Mouse (Mus musculus) megakaryocyte-erythroid progenitor cell, adult 5-6 weeks (primary cell): ENCODE results near the gene Atf6. TPM values are rescaled to one million over a fixed set of nuclear protein-coding genes. Genes with fewer than 3 reads are reported as not detected.

ENCODE experiments used
- ATAC-seq: replicated peaks from 2 replicates; pipeline ENCODE4 v1.8.0; 2016; ENCODE audit warnings: mild to moderate bottlenecking, inconsistent platforms; ENCODE audit not compliant: severe bottlenecking, poor library complexity, low FRiP score, low TSS enrichment
- total RNA-seq, 2 experiments: library from RNA; stranded (forward) in 1 of 2; stranded (reverse) in 1 of 2; fragments of 200-1000, 215-1000 nt in 1 of 2; fragments of >200 nt in 1 of 2; fragmentation: Nextera tagmentation in 1 of 2; gene quantifications; 2 replicates each; pipeline ENCODE4 v1.2.3; 2014 to 2017

Gene Atf6
- total RNA-seq, 2 experiments from 2014 or later, result 11.8 to 12.6 TPM

- ATAC-seq, result no peak
These were observed 139.0 kb downstream of the Atf6 start for GRCm38 (mm10) chr1:170728524-170728923.

GRCm38 (mm10) chr1:170721560-170721959 lies 146.0 kb downstream of the Atf6 start:
- ATAC-seq, result no peak

GRCm38 (mm10) chr1:170718133-170718810 lies 149.3 kb downstream of the Atf6 start:
- ATAC-seq, result no peak

- no peak for ATAC-seq
These were observed 150.2 kb downstream of the Atf6 start for GRCm38 (mm10) chr1:170717241-170717828.

GRCm38 (mm10) chr1:170711731-170712130 lies 155.8 kb downstream of the Atf6 start:
- ATAC-seq, result no peak

GRCm38 (mm10) chr1:170709969-170710368 lies 157.6 kb downstream of the Atf6 start:
- peak; percentile 59; the same call in 1 of the 2 replicates for ATAC-seq

- peak; percentile 62 for ATAC-seq
These were observed 158.1 kb downstream of the Atf6 start for GRCm38 (mm10) chr1:170709481-170709880.

GRCm38 (mm10) chr1:170709034-170709433 lies 158.5 kb downstream of the Atf6 start:
- no peak for ATAC-seq

GRCm38 (mm10) chr1:170706046-170706445 lies 161.5 kb downstream of the Atf6 start:
- no peak for ATAC-seq

- no peak for ATAC-seq
These were observed 162.5 kb downstream of the Atf6 start for GRCm38 (mm10) chr1:170704911-170705594.

GRCm38 (mm10) chr1:170704103-170704502 lies 163.5 kb downstream of the Atf6 start:
- ATAC-seq, result no peak

- no peak for ATAC-seq
These were observed 164.6 kb downstream of the Atf6 start for GRCm38 (mm10) chr1:170702958-170703357.

- ATAC-seq, result no peak
These were observed 165.3 kb downstream of the Atf6 start for GRCm38 (mm10) chr1:170702263-170702662.

- no peak for ATAC-seq
These were observed 166.0 kb downstream of the Atf6 start for GRCm38 (mm10) chr1:170701582-170701981.

- no peak for ATAC-seq
These were observed 166.4 kb downstream of the Atf6 start for GRCm38 (mm10) chr1:170701178-170701577.

GRCm38 (mm10) chr1:170700496-170701027 lies 167.0 kb downstream of the Atf6 start:
- ATAC-seq, result no peak

GRCm38 (mm10) chr1:170699553-170699952 lies 168.0 kb downstream of the Atf6 start:
- no peak for ATAC-seq

- ATAC-seq, result no peak
These were observed 168.8 kb downstream of the Atf6 start for GRCm38 (mm10) chr1:170698771-170699170.

- ATAC-seq, result no peak
These were observed 169.7 kb downstream of the Atf6 start for GRCm38 (mm10) chr1:170697771-170698356.

GRCm38 (mm10) chr1:170696996-170697395 lies 170.6 kb downstream of the Atf6 start:
- ATAC-seq, result no peak
